Mouse (Mus musculus): ENCODE measurements at regions not wholly inside any gene's neighbourhood (a gene's known extent, or its start where the extent isn't known, plus 50 kb on each side); places are given as distances from the start of the nearest gene placed in this dataset.
"Not testable (repeated sequence)": the region's sequence is repeated elsewhere in the genome, so short reads cannot be mapped to it uniquely, and the experiment has no call there.

DNA sequence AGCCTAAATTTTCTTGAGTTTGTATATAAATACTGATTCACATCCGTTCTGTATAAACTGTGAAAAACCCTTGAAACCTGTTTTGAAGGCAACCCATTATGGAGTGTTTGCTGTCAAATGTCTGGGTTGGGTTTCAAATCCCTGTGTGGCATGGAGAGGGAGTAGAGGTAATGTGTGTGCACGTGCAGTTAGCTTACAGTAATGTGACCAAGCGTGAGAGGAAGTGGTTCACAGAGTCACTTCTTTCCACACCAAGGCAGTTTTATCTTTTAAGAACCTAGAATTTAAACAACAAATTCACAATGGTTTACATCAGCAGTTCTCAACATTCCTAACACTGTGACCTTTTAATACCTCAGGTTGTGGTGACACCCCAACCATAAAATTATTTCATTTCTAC lies 464.1 kb upstream of the Acvr2a start:
- Histone ChIP-seq H3K4me1 (ENCODE audit: control insufficient read depth, insufficient read depth, low read length) (0 out of 2 replicates have a peak, but pooled peaks cover 5% of the 10 kb centered on the region), H3K4me3 (replicated peaks; ENCODE audit: low read length) (no peak overlapping the region), H3K36me3 (ENCODE audit: control insufficient read depth, insufficient read depth, low read length) (no peaks in the 10 kb centered on the region), H3K27me3 (ENCODE audit: control insufficient read depth, insufficient read depth, low read length) (no peaks in the 10 kb centered on the region), H3K9me3 (replicated peaks; ENCODE audit: control insufficient read depth, low read length) (no peaks in the 10 kb centered on the region), H3K27ac (ENCODE audit: low read length) (no peak overlapping the region), H3K4me2 (ENCODE audit: low read depth, low read length) (no peak overlapping the region), H3K9ac (ENCODE audit: low read length) (no peak overlapping the region)
- 65% methylated on average over 3 of the region's 3 CpGs for WGBS
- ATAC-seq (ENCODE audit: insufficient read depth, low FRiP score): no peak

- 76% methylated on average over 1 of the region's 1 CpGs for WGBS
- no peaks in the 10 kb centered on the region for H3K36me3 ChIP-seq (ENCODE audit: control insufficient read depth, insufficient read depth, low read length)
- 0 out of 2 replicates have a peak, but pooled peaks cover 5% of the 10 kb centered on the region for H3K4me1 ChIP-seq (ENCODE audit: control insufficient read depth, insufficient read depth, low read length)
- no peak for ATAC-seq (ENCODE audit: insufficient read depth, low FRiP score)
- no peak overlapping the region for H3K4me3 ChIP-seq (replicated peaks; ENCODE audit: low read length)
- H3K27ac ChIP-seq (ENCODE audit: low read length): no peak overlapping the region
- H3K27me3 ChIP-seq (ENCODE audit: control insufficient read depth, insufficient read depth, low read length): no peaks in the 10 kb centered on the region
- no peaks in the 10 kb centered on the region for H3K9me3 ChIP-seq (replicated peaks; ENCODE audit: control insufficient read depth, low read length)
- H3K4me2 ChIP-seq (ENCODE audit: low read depth, low read length): no peak overlapping the region
- H3K9ac ChIP-seq (ENCODE audit: low read length): no peak overlapping the region
Observed at GRCm38 (mm10) chr2:48350206-48350605, 463.7 kb upstream of the Acvr2a start.

GRCm38 (mm10) chr2:48371572-48371971 lies 442.3 kb upstream of the Acvr2a start:
- not testable (repeated sequence) for ATAC-seq (ENCODE audit: insufficient read depth, low FRiP score); H3K36me3 ChIP-seq (ENCODE audit: control insufficient read depth, insufficient read depth, low read length); H3K4me1 ChIP-seq (ENCODE audit: control insufficient read depth, insufficient read depth, low read length)

DNA sequence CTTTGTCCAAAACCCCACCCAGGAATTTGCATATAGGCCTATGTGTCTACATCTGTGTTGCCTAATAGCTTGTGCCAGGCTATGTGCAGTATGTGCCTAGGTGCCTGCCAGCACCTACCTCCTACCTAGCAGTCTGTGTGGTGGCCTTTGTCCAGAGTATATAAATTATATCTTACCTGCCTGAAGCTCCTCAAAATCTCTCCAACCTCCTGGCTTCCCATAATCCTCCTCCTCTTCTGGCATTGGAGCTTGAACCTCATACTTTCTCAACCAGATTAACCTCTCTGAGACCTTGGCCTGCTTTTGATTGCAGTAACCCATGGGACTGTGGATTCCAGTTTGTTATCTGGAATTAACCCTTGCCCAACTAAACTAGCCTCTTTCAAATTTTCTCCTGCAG lies 440.8 kb upstream of the Acvr2a start:
- Histone ChIP-seq H3K4me2 (ENCODE audit: low read depth, low read length) (no peak overlapping the region), H3K4me1 (ENCODE audit: control insufficient read depth, insufficient read depth, low read length) (0 out of 2 replicates have a peak, but pooled peaks cover 2% of the 10 kb centered on the region)
- ATAC-seq (ENCODE audit: insufficient read depth, low FRiP score): no peak

More at GRCm38 (mm10) chr2:48371572-48371971, 442.3 kb upstream of the Acvr2a start:
- not testable (repeated sequence) for H3K9ac ChIP-seq (ENCODE audit: low read length); H3K4me2 ChIP-seq (ENCODE audit: low read depth, low read length); H3K27ac ChIP-seq (ENCODE audit: low read length); H3K4me3 ChIP-seq (replicated peaks; ENCODE audit: low read length); H3K9me3 ChIP-seq (replicated peaks; ENCODE audit: control insufficient read depth, low read length); H3K27me3 ChIP-seq (ENCODE audit: control insufficient read depth, insufficient read depth, low read length)
- WGBS: 66% methylated on average over 4 of the region's 4 CpGs

DNA sequence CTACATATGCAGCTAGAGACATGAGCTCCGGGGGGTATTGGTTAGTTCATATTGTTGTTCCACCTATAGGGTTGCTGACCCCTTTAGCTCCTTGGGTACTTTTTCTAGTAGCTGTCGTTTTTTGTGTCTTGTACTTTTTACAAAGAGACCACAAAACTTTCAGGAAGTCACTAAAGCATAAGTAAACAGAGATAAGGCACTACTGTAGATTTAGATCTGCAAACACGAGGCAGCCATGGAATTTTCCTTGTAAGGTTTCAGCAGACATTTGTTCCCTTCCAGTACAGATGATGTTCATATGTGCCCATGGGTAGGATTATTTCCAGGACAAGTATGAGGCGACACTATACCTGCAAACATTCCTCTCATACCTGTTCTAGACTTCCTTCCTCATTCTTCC lies 439.6 kb upstream of the Acvr2a start:
- H3K4me2 ChIP-seq (ENCODE audit: low read depth, low read length): no peak overlapping the region
- H3K27me3 ChIP-seq (ENCODE audit: control insufficient read depth, insufficient read depth, low read length): no peaks in the 10 kb centered on the region
- 52% methylated on average over 4 of the region's 4 CpGs for WGBS
- H3K4me1 ChIP-seq (ENCODE audit: control insufficient read depth, insufficient read depth, low read length): 0 out of 2 replicates have a peak, but pooled peaks cover 8% of the 10 kb centered on the region
- H3K4me3 ChIP-seq (replicated peaks; ENCODE audit: low read length): no peak overlapping the region
- no peak for ATAC-seq (ENCODE audit: insufficient read depth, low FRiP score)
- H3K36me3 ChIP-seq (ENCODE audit: control insufficient read depth, insufficient read depth, low read length): no peaks in the 10 kb centered on the region
- no peak overlapping the region for H3K27ac ChIP-seq (ENCODE audit: low read length)
- no peak overlapping the region for H3K9ac ChIP-seq (ENCODE audit: low read length)
- no peaks in the 10 kb centered on the region for H3K9me3 ChIP-seq (replicated peaks; ENCODE audit: control insufficient read depth, low read length)

More for the DNA sequence above, 440.8 kb upstream of the Acvr2a start:
- Histone ChIP-seq H3K27ac (ENCODE audit: low read length) (no peak overlapping the region), H3K4me3 (replicated peaks; ENCODE audit: low read length) (no peak overlapping the region), H3K36me3 (ENCODE audit: control insufficient read depth, insufficient read depth, low read length) (no peaks in the 10 kb centered on the region), H3K9me3 (replicated peaks; ENCODE audit: control insufficient read depth, low read length) (no peaks in the 10 kb centered on the region), H3K9ac (ENCODE audit: low read length) (no peak overlapping the region), H3K27me3 (ENCODE audit: control insufficient read depth, insufficient read depth, low read length) (no peaks in the 10 kb centered on the region)

DNA sequence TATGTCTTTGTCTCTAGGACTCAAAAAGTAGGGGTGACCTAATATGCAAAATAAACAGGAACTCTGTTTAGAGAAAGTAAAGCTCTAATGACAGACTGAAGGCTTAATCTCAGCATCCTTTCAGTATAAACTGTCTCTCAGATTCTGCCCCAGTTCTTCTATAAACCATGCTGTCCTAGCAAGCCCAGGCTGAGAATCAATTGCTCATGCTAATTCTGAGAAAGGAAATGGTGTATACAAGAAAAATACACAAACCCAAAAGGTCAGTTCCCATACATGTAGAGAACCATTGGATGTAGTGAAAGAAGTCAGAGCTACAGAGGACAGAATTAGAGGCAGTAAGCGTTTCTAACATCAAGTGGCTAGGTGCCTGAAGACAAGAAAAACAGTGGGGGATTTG lies 435.7 kb upstream of the Acvr2a start:
- ATAC-seq (ENCODE audit: insufficient read depth, low FRiP score): peak; percentile 50
- no peak overlapping the region for H3K4me3 ChIP-seq (replicated peaks; ENCODE audit: low read length)
- H3K4me2 ChIP-seq (ENCODE audit: low read depth, low read length): no peak overlapping the region
- H3K4me1 ChIP-seq (ENCODE audit: control insufficient read depth, insufficient read depth, low read length): 0 out of 2 replicates have a peak, but pooled peaks cover 8% of the 10 kb centered on the region
- no peaks in the 10 kb centered on the region for H3K27me3 ChIP-seq (ENCODE audit: control insufficient read depth, insufficient read depth, low read length)
- no peaks in the 10 kb centered on the region for H3K36me3 ChIP-seq (ENCODE audit: control insufficient read depth, insufficient read depth, low read length)
- WGBS: 68% methylated on average over 1 of the region's 1 CpGs
- no peak overlapping the region for H3K27ac ChIP-seq (ENCODE audit: low read length)
- no peaks in the 10 kb centered on the region for H3K9me3 ChIP-seq (replicated peaks; ENCODE audit: control insufficient read depth, low read length)
- H3K9ac ChIP-seq (ENCODE audit: low read length): no peak overlapping the region

DNA sequence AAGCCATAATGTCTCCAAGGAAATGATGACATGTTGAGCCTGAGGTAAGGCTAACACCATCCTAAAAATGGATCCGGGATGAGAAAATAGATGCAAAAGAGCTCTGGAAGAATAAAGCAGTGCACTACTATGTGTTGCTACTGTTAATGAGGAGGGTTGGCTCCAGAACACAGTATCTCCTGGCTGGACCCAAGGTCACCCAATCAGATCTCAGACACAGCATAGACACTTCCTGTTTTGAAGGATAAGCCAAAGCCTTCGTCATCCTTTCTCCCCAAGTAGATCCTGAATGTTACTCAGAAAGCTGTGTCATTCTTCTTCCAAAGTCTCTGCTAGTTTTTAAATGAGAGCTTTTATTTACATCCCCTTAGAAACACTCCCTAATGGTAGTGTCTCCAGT lies 435.2 kb upstream of the Acvr2a start:
- Histone ChIP-seq H3K9ac (ENCODE audit: low read length) (no peak overlapping the region), H3K4me3 (replicated peaks; ENCODE audit: low read length) (no peak overlapping the region), H3K4me2 (ENCODE audit: low read depth, low read length) (no peak overlapping the region), H3K27ac (ENCODE audit: low read length) (no peak overlapping the region), H3K36me3 (ENCODE audit: control insufficient read depth, insufficient read depth, low read length) (no peaks in the 10 kb centered on the region), H3K27me3 (ENCODE audit: control insufficient read depth, insufficient read depth, low read length) (no peaks in the 10 kb centered on the region), H3K9me3 (replicated peaks; ENCODE audit: control insufficient read depth, low read length) (no peaks in the 10 kb centered on the region), H3K4me1 (ENCODE audit: control insufficient read depth, insufficient read depth, low read length) (0 out of 2 replicates have a peak, but pooled peaks cover 8% of the 10 kb centered on the region)
- 73% methylated on average over 2 of the region's 2 CpGs for WGBS
- no peak for ATAC-seq (ENCODE audit: insufficient read depth, low FRiP score)

DNA sequence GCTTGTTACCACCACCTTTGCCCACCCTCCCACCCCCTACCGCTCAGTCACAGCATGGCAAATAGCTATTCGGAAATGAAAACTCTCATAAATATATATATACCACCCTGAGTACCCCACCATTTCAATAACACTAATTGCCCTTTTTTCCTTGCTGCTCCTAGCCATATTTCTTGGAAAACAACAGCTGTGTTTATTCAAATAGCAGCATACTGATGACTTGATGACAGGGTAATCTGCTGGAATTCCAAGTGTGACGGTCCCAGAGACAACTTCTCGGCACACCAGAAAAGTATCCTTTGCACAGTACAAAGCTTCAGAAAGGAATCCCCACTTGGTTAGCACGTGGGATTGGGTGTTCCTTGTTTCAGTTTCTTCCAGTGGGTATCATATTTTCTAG lies 433.8 kb upstream of the Acvr2a start:
- Histone ChIP-seq H3K27me3 (ENCODE audit: control insufficient read depth, insufficient read depth, low read length) (no peaks in the 10 kb centered on the region), H3K36me3 (ENCODE audit: control insufficient read depth, insufficient read depth, low read length) (no peaks in the 10 kb centered on the region), H3K4me1 (ENCODE audit: control insufficient read depth, insufficient read depth, low read length) (0 out of 2 replicates have a peak, but pooled peaks cover 8% of the 10 kb centered on the region), H3K27ac (ENCODE audit: low read length) (no peak overlapping the region), H3K9ac (ENCODE audit: low read length) (no peak overlapping the region), H3K9me3 (replicated peaks; ENCODE audit: control insufficient read depth, low read length) (no peaks in the 10 kb centered on the region), H3K4me2 (ENCODE audit: low read depth, low read length) (no peak overlapping the region), H3K4me3 (replicated peaks; ENCODE audit: low read length) (no peak overlapping the region)
- WGBS: 50% methylated on average over 5 of the region's 5 CpGs
- ATAC-seq (ENCODE audit: insufficient read depth, low FRiP score): no peak

DNA sequence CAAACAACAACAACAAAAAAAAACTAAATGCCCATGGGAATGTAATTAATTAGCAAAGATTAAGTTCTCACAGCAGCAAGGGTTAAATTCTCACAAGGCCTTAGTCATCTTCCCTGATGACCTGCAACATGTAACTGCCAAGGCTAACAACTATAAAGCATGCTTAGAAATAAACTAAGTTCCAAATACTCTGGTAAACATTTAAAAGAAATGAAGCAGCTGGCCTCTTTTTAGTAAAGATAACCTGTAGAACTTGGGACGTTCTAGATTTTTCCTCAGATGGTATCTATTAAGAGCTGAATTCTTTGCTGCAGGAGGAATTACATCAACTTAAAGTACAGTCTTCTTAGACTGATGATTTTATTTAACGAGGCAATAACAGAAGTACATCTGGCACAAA lies 433.1 kb upstream of the Acvr2a start:
- Histone ChIP-seq H3K9ac (ENCODE audit: low read length) (no peak overlapping the region), H3K4me2 (ENCODE audit: low read depth, low read length) (no peak overlapping the region), H3K4me1 (ENCODE audit: control insufficient read depth, insufficient read depth, low read length) (0 out of 2 replicates have a peak, but pooled peaks cover 8% of the 10 kb centered on the region), H3K27me3 (ENCODE audit: control insufficient read depth, insufficient read depth, low read length) (no peaks in the 10 kb centered on the region), H3K27ac (ENCODE audit: low read length) (no peak overlapping the region), H3K9me3 (replicated peaks; ENCODE audit: control insufficient read depth, low read length) (no peaks in the 10 kb centered on the region), H3K4me3 (replicated peaks; ENCODE audit: low read length) (no peak overlapping the region), H3K36me3 (ENCODE audit: control insufficient read depth, insufficient read depth, low read length) (no peaks in the 10 kb centered on the region)
- no peak for ATAC-seq (ENCODE audit: insufficient read depth, low FRiP score)
- WGBS: 36% methylated on average over 2 of the region's 2 CpGs

Data from stomach, embryonic 16.5 days (tissue).